Mouse (Mus musculus): ENCODE measurements around the gene Gm44502.
A peak's percentile ranks its signal among the peaks of the same experiment; 100 is the strongest.

Gm44502 gene

DNA sequence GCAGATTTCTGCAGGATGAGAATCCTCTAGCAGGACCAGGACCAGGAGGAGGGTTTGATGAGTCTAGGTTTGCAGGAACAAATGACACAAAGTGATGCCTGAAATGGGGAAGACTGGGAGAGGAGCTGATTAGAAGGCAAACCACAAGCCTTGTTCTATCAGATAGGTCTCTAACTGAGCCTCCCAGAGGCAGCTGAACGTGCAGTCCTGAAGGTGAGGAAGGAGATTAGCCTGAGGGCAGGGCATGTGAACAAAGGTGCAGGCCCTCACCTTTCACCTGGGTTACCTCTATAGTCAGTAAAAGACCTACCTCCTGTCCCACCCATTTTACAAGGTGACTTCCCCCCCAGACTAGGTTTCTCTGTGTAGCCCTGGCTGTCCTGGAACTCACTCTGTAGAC is 29.8 kb downstream of the Gm44502 start:
- DNase-seq = no peak

DNA sequence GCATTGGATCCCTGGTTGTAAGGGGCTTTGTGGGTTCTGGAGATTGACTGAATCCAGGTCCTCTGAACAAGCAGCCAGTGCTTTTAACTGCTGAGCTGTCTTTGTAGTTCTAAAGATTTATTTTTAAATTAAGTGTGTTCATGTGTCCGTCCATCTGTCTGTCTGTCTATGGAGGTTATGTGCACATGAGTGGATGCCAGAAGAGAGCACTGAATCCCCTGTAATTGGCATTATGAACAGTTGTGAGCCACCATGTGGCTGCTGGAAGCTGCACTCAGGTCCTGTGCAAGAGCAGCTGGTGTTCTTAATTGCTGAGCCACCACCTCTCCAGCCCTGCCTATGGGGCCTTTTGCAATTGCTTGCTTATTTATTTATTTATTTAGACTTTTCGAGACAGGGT is 31.4 kb downstream of the Gm44502 start:
- DNase-seq = peak in 1 of 2 experiments; percentile 10

DNA sequence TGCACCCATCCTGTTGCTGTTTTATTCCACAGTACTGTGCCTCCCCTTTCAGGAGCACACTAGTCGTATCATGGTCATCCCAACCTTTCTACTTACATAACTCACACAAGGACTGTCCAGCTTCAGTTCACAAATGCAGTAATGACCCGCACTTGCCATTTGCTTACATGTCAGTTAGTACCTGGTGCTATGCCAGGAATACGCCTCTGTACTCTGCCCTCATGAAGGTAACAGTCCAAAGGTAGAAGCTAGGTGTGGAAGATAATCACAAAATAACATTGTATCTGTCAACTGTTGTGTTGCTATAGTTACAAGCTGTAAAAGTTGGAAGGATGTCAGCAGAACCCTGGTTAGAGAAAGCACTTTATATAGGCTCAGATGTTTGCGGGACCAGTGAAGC is 32.6 kb downstream of the Gm44502 start:
- no peak for DNase-seq

DNA sequence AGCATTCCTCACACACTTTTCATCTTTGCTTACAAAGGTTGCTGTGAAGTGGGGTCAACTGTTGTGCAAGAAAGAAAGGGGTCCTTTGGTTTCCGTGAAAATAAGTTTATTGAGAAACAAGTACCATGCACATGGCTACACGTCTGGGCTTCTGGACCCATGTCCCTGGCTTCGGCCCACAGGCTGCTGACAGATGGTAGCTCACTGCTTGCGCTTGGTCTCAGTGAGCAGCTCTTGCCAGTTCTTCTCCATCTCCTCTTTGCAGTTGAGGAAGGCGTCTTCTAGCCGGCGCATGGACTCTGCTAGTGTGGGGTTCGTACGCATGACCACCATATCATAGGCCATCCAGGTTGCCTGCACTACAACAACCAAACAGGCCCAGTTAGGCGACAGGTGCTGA is 39.4 kb downstream of the Gm44502 start:
- peak; percentile 55 to 65 for DNase-seq

DNA sequence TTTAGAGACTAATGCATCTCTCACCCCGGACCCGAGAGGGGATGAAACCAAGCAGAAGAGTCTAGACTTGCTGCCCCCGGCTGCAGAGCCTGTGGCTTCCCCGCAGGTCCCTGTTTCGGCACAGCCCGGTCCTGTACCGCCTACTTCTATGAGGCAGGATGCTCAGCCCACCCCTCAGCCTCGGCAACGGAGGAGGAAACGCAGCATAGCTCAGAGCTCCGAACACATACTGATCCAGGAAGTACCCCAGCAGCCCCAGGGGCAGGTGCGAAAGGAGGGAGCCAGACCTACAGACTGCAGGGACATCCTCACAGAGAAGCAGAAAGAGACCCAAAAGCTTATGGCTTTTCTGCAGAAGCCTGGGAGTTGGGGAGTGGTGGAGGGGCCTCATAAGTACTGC is 42.4 kb downstream of the Gm44502 start:
- DNase-seq = no peak

DNA sequence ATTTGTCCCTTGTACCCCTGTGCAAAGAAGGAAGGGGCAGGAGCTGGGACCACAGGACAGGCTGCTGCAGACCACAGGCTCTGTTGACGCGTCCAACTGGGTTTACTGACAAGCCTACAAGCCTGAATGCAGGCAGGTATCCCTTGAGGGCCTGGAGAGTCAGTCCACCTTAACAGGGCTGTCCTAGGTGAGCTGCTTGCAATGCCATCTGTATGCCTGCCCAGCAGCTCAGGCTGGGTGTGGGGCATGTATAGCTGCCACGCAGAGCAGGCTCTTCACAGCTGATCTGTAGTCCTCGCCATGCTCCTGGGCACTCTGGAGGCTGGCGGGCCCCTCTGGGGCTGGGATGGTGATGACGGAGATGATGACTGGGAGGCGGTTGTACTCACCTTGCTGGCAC is 44.9 kb downstream of the Gm44502 start, which contains the start of gene Klhdc7b:
Gene Klhdc7b, plus strand, starts transcription at position 301 of the 400 bp plus-strand sequence.
- DNase-seq = no peak

DNA sequence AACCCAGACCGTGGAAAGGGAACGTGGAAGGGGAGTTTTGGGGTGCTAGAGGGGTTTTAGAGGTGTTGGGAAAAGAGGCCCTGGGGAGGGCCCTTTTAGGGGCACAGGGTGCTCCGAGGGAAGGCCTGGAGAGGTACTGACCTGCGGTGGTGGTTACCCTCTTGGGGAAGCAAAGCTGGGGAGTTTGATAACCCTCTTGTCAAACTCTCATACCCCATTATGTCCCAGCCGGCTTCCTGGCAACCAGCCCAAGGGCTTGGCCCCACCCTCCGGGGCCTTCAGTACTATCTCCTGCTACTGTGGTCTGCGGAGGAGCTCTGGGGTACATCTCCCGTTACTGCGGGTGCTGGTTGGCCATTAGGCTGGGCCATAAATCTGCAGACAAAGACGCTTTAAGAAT is 50.1 kb downstream of the Gm44502 start:
- peak; percentile 61 to 69 for DNase-seq

DNA sequence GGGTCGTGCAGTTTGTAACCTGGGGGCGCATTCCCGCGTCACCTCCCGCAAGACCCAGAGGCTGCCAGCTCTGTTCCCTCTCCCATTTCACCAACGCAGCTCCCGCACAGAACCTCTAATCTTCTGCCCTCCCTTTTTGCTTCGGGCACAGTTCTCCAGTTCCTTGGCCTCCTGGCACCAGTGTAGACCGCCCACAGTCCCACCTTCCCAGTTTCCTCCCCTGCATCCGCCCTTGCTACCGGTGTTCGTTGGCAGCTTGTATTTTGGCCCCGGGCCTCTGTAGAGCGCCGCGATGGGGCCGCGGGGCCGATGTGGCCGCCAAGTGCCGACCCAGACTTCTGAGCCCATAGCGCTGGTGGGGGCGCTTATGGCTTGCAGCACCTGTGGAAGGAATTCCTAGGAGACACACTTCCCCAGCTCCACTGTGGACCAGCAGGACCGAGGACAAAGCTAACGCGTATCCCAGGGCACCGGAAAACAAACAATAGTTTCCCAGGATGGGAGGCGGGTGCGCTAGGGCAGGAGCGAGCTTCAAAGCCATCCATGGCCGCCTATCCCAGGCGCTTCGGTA is 50.6 kb downstream of the Gm44502 start, which contains the start of gene Odf3b:
Gene Odf3b, minus strand, starts transcription at position 452 of the 571 bp plus-strand sequence.
- DNase-seq = peak; percentile 86 to 89

DNA sequence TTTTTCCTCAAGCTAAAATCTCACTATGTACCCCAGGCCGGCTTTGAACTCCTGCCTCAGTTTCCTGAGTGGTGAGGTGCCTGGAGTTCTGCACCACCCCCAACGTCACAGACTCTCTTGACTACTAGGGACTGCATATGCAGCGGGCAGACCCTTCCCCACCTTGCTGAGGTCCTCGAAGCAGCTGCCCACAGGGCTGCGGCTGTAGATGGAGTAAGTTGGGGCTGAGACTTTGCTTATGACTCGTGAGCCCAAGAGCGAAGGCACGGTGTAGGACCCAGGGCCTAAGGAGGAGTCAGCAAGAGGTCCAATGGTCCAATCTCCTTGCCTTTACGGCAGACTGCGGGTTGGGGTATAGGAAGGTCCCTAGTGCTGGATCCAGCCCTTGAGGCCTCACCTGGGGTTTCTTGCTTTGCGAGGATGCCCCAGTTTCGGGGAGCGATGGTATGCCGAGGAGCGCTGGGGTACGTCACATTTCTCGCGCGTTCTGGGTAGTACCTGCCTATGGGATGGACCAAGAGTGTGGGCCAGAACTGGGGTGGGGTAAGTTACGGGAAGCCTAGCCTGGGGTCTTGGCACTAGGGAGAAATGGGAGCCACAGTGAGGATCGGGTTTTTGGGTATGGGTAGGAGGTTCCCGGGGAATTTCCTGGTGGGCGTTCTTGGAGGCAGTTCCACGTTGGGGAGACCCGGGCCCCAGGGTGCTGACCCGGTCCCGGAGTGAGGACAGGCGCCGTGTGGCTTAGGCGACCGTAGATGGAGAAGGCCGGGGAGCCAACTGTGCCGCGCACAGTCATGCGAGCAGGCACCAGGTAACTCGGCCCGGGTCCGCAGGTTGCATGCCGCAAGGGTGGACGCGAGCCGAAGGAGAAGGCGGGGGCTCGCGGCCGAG is 51.3 kb downstream of the Gm44502 start:
- peak in 1 of 2 experiments; percentile 57 for DNase-seq

DNA sequence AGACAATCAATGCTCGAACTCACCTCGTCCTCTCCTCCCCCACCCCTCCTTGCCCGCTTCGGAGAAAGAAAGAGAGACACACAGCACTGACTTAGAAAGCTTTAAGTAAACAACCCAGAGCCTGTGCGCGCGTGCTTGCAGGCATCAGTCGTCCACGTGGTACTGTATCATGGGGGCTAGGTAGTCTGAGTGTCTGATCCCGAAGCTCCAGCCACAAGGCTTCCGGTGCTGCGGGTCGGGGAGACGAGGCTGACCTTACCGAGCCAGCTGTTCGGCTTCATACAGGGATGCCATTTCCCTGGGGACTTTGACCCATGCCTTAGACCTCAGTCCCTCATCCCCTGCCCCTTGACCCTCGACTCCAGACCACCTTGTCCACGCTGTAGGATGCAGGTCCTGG is 52.1 kb downstream of the Gm44502 start:
- DNase-seq = peak in 1 of 2 experiments; percentile 39

DNA sequence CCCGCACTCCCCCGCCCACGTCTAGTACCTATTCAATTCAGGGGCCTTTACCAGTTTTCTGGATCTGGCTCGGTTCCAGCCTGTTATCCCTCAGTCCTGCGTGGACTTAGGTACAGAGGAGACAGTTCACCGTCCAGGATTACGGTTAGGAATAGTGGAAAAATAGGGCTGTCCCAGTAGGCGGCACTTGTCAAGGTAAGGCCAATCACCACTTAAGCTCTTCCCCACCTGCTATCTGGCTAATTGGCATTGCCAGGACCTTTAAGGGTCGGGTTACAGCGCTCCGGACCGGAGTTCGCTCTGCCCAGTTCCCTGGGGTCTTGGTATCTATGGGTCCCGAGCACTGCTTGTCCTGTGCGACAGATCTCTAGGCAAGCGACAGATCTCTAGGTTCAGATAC is 52.5 kb downstream of the Gm44502 start, which contains the start of gene Tymp:
Gene Tymp, minus strand, starts transcription at position 83 of the 400 bp plus-strand sequence.
- peak in 1 of 2 experiments; percentile 31 for DNase-seq

DNA sequence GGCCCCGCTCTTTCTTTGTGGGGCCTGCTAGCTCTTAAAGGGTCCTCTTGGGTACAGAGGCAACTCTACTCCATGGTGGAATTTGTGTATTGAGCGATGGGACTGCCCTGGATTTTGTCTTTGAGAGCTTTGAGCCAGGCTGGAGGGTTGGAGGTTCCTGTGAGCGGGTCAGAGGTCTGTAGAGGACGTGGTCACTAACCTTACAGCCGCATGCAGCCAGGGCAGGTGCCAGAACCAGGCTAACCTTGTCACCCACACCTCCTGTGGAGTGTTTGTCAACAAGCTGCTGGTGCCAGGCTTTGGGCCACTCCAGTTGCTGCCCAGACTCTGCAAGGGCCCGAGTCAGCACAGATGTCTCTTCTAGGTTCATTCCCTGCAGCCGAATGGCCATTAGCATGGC is 53.5 kb downstream of the Gm44502 start:
- peak in 1 of 2 experiments; percentile 22 for DNase-seq

DNA sequence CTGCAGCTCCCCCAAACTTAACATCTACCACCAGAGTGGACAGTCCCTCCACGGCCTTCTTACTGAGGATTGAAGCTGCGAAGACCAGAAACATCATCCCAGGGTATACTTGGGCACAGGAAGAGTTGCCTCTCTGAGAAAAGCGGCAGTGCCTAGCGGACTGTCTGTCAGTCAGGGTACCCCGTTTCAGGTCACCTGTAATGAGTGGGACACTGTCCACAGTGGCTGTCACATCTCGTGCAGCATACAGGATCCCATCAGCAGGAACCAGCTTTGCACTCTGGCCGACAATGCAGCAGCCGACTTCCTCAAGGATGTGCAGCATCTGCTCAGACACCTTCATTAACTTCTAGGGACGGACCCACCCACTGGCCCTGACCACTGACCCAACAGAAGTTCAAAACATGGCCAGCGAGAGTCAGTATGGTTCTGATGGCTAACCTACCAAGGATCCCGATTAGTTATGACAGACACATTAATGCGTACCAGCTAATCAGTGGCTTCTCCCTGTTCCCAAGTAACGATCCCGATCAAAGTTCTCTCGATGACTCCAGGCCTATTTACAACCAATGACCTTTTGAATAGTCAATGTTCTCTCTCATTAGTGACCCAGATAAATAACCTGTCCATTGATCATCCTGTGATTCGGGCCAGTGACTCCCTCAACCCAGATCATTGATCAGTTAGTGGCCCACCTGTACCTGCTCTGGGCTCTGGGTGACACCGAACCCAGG is 54.5 kb downstream of the Gm44502 start:
- DNase-seq = peak in 1 of 2 experiments; percentile 22

DNA sequence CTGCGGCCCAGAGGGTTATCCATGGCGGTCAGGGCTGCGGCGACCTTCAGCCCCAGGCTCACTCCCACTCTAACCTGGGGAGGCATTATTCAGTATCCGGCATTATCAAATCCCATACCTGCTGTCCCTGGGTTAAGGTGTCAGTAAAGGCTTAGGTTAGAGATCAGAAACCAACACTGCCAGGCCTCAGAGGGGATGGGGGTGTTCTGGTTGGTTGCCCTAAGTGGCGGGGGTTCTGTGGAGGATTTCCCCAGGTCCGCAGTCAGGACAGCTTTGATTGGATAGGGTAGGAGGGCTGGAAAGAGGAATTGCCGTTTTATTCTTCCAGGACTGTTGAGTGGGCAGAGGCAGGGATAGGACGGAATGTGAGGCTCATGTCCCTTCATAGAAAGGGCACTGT is 55.2 kb downstream of the Gm44502 start:
- DNase-seq = no peak

DNA sequence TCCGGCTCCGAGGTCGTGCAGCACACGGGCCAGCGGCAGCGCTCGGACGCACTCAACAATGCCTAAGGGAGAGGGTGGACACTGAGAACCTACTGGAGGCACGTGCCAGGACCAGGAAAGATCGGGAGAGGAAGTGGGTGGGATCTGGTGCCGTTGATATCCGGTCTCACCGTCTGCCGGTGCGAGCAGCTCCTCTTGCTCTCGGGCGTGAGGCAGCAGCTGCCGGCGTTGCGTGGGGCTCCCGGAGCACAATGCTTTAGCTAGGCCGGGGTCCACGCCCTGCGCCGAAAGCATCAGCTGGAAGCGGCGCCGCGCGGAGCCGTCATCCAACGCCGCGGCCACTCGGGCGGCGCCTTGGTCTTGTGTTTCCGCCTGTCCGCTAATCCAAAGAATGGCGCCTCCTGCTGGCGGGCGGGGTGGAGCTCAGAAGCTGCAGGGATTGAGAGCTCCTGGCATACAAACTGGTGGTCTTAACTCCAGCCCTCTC is 55.7 kb downstream of the Gm44502 start, which contains the start of gene Sco2:
Gene Sco2, minus strand, starts transcription at position 85 of the 487 bp plus-strand sequence.
- DNase-seq = peak; percentile 93 to 97

DNA sequence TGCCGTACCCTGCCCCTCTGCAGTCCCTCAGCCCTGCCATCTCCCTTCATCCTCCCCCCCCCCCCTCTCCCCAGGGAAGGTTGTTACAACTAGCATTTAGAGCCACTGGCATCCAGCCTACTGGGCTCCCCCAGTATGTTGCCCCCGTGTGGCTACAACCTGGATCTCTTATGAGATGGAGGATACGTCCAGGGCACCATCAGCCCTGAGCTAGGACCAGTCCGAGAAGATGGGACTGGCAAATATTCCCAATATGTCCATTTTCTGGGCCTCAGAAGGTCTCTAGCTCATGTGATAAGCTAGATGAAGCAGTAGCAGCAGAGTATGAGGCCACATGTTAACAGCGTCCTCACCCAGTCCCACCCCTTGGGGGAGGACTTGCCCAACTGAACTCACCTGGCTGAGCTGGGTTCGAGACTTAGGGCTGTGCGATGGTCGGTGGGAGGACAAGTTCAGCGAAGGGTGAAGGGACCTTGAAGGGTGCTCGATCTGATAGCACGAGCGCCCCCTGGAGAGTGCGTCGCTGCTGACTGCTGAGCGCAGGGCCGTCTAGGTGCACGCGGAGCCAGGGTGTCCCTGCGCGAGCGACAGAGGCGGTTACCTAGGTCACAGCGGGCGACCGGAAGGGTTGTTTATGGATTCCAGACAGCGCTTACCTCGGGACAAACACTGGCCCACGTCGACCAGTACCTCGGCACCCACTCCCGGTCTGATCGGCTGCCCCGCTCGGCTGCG is 56.3 kb downstream of the Gm44502 start:
- DNase-seq = peak; percentile 81 to 87

DNA sequence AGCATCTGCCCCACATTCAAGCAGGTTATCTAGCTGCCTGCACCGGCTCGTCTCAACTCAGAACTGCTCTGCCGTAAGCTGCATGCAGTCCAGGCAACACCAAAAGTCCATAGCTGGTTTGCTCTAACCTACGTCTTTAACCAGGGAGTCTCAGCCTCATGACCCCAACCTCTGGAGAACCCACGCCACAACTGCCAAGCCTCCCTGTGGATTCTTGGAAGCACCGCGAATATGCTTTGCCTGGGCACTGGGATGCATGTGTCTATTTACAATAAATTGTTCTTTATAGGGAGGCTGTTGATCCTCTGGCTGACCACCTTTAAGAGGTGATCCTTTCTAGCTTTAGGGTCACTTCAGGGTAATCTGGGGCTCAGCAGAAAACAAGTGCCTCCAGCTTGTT is 57.0 kb downstream of the Gm44502 start:
- DNase-seq = peak in 1 of 2 experiments; percentile 24

DNA sequence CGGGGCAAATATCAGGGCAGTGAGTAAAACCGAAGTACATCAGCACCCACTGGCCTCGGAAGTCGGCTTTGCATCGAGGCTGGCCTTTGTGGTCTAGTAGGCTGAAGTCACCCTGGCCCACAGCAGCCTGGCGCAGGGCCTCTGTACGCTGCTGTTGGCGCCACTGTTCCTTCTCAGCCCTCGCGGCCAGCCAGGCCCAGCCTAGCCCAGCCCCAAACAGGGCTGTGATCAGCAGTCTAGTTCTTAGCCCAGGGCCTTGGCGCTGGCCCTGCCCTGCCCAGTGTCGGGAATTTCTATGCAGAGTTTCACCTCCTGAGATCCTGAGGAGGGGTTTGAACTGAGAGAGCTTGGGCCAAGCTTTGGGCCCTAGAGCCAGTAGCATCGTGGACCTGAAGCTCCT is 57.4 kb downstream of the Gm44502 start:
- peak in 1 of 2 experiments; percentile 23 for DNase-seq

All from cerebellum, adult 18-20 months (tissue).